Mouse (Mus musculus) frontal cortex, adult (tissue): ENCODE data around the gene Hist1h3d.
"Not testable (repeated sequence)": the region's sequence is repeated elsewhere in the genome, so short reads cannot be mapped to it uniquely, and the experiment has no call there.

Source experiments
- ATAC-seq: cut with Nextera tagmentation; 2 replicates; pipeline ENCODE4 v1.9.2; 2017; ENCODE audit warnings: mild to moderate bottlenecking, moderate library complexity, mixed read lengths; ENCODE audit not compliant: low TSS enrichment

The Hist1h3d gene

GRCm38 (mm10) chr13:23575271-23575851 is at the start of gene Hist1h3d:
Gene Hist1h3d (plus strand): TSS chr13:23575763.
- peak; percentile 71 for ATAC-seq

GRCm38 (mm10) chr13:23525901-23526300 is 49.7 kb upstream of the Hist1h3d start:
- ATAC-seq: no peak

GRCm38 (mm10) chr13:23526312-23526711 is 49.3 kb upstream of the Hist1h3d start:
- peak; percentile 42 for ATAC-seq

GRCm38 (mm10) chr13:23529005-23529404 is 46.6 kb upstream of the Hist1h3d start:
- no peak for ATAC-seq

GRCm38 (mm10) chr13:23529480-23530165 is 45.9 kb upstream of the Hist1h3d start:
- ATAC-seq: no peak

- ATAC-seq: no peak
Observed at GRCm38 (mm10) chr13:23530181-23530900, 45.2 kb upstream of the Hist1h3d start.

GRCm38 (mm10) chr13:23530901-23531875 is 44.4 kb upstream of the Hist1h3d start, which contains the start of gene Hist1h4h:
Gene Hist1h4h (plus strand): TSS chr13:23531050.
- ATAC-seq: peak; percentile 78

- no peak for ATAC-seq
Observed at GRCm38 (mm10) chr13:23532262-23533075, 43.1 kb upstream of the Hist1h3d start.

GRCm38 (mm10) chr13:23533560-23534367 is 41.8 kb upstream of the Hist1h3d start, which contains the start of gene Hist1h2af:
Gene Hist1h2af (plus strand): TSS chr13:23533906.
- peak; percentile 69 for ATAC-seq

GRCm38 (mm10) chr13:23534368-23535131 is 41.0 kb upstream of the Hist1h3d start:
- ATAC-seq: peak; percentile 45

- peak; percentile 87 for ATAC-seq
Observed at GRCm38 (mm10) chr13:23535137-23536075, 40.2 kb upstream of the Hist1h3d start, which contains the start of gene Hist1h3g. Gene Hist1h3g (plus strand): TSS chr13:23535422.

GRCm38 (mm10) chr13:23536076-23536822 is 39.3 kb upstream of the Hist1h3d start:
- no peak for ATAC-seq

GRCm38 (mm10) chr13:23537006-23537710 is 38.4 kb upstream of the Hist1h3d start:
- ATAC-seq: no peak

- no peak for ATAC-seq
Observed at GRCm38 (mm10) chr13:23538249-23538648, 37.3 kb upstream of the Hist1h3d start.

GRCm38 (mm10) chr13:23539821-23540220 is 35.7 kb upstream of the Hist1h3d start:
- not testable (repeated sequence) for ATAC-seq

- no peak for ATAC-seq
Observed at GRCm38 (mm10) chr13:23541497-23541896, 34.1 kb upstream of the Hist1h3d start.
